In genomic region chr9:47069436-47069835, GRCm38 (mm10) we compare ENCODE assay signal across 15 mouse cellular contexts.
A peak's percentile ranks its signal among the peaks of the same experiment; 100 is the strongest.
DNase-seq lines count a peak whose midpoint lies in the region; ATAC-seq and TF ChIP-seq lines count a peak whose summit lies in the region.
"Had no signal": no experiment of that assay in that cellular context is flagged by ENCODE, and none has a peak within 500 bp of the region (broad histone marks: within the 10 kb centered on the region; RNA-seq: fewer than 3 reads in every experiment).

No protein-coding gene starts in this region.

- H3K27ac ChIP-seq in embryonic facial prominence, embryonic 14.5 days (replicated peaks; ENCODE audit: low read depth, low read length), result no peak overlapping the region
- H3K27ac ChIP-seq in midbrain, embryonic 12.5 days (replicated peaks), result peak overlapping the region; percentile 36
- no peak overlapping the region for H3K27ac ChIP-seq in thymus, adult 2 months (ENCODE audit: control insufficient read depth, insufficient read depth, low read length)
- H3K27ac ChIP-seq: liver, embryonic 14.5 days had no signal

- H3K4me2 ChIP-seq in embryonic facial prominence, embryonic 14.5 days (ENCODE audit: low read depth, low read length), result no peak overlapping the region
- H3K4me2 ChIP-seq in midbrain, embryonic 12.5 days (replicated peaks), result no peak overlapping the region

- no peaks in the 10 kb centered on the region for H3K4me1 ChIP-seq in embryonic facial prominence, embryonic 14.5 days (ENCODE audit: control insufficient read depth, insufficient read depth, low read length)
- peaks cover 9% of the 10 kb centered on the region; the same call in 1 of the 2 replicates for H3K4me1 ChIP-seq in midbrain, embryonic 12.5 days
- no peaks in the 10 kb centered on the region for H3K4me1 ChIP-seq in thymus, adult 2 months (replicated peaks; ENCODE audit: control insufficient read depth, insufficient read depth, low read length)

- peak; percentile 19 to 20 for DNase-seq in layer of hippocampus, postnatal 14 days (ENCODE audit: low spot score in 2 of 2)
- no peak for DNase-seq in layer of hippocampus, postnatal 10 days (ENCODE audit: low spot score in 2 of 2)
- DNase-seq in embryo, embryonic 11 days, result peak; percentile 29
- peak; percentile 58 for DNase-seq in embryonic facial prominence, embryonic 14.5 days (ENCODE audit: low spot score)
- no peak for DNase-seq in thymus, adult 2 months
- DNase-seq in testis, postnatal 10 days (ENCODE audit: low spot score), result no peak
- no peak for DNase-seq in left cerebral cortex, adult 11 months (ENCODE audit: low spot score)
- DNase-seq: cerebellum, adult 11-12 months; gastrocnemius, postnatal 14 days; kidney, adult 9 months; lung, postnatal 14 days; right cerebral cortex, postnatal 4 days; thymus, postnatal 25 days had no signal

- H3K27me3 ChIP-seq in embryonic facial prominence, embryonic 14.5 days (replicated peaks; ENCODE audit: control insufficient read depth, insufficient read depth, low read length), result no peaks in the 10 kb centered on the region
- no peaks in the 10 kb centered on the region for H3K27me3 ChIP-seq in midbrain, embryonic 12.5 days
- no peaks in the 10 kb centered on the region for H3K27me3 ChIP-seq in thymus, adult 2 months (ENCODE audit: control insufficient read depth, insufficient read depth, low read length)

- no peaks in the 10 kb centered on the region for H3K9me3 ChIP-seq in embryonic facial prominence, embryonic 14.5 days (ENCODE audit: control insufficient read depth, low read length)
- H3K9me3 ChIP-seq in midbrain, embryonic 12.5 days, result no peaks in the 10 kb centered on the region

- no peak for TF ChIP-seq CTCF in thymus, adult 2 months (IDR thresholded peaks at IDR 0.05; ENCODE audit: borderline replicate concordance, control insufficient read depth, extremely low read depth, insufficient read depth, low read length, poor library complexity)

- no peak overlapping the region for H3K4me3 ChIP-seq in embryonic facial prominence, embryonic 14.5 days (ENCODE audit: low read depth, low read length)
- no peak overlapping the region for H3K4me3 ChIP-seq in midbrain, embryonic 12.5 days
- no peak overlapping the region for H3K4me3 ChIP-seq in thymus, adult 2 months (ENCODE audit: control insufficient read depth, insufficient read depth, low read length)

- no peaks in the 10 kb centered on the region for H3K36me3 ChIP-seq in embryonic facial prominence, embryonic 14.5 days (ENCODE audit: control insufficient read depth, insufficient read depth, low read length)
- H3K36me3 ChIP-seq in midbrain, embryonic 12.5 days, result no peaks in the 10 kb centered on the region
- H3K36me3 ChIP-seq in thymus, adult 2 months (ENCODE audit: control insufficient read depth, insufficient read depth, low read length), result no peaks in the 10 kb centered on the region

- no peak for TF ChIP-seq POLR2A in thymus, adult 2 months (IDR thresholded peaks at IDR 0.05; ENCODE audit: control insufficient read depth, extremely low read depth, insufficient read depth, low read length, poor library complexity)

- no peak for ATAC-seq in embryonic facial prominence, embryonic 14.5 days (ENCODE audit: low read depth)
- ATAC-seq in midbrain, embryonic 12.5 days (ENCODE audit: low FRiP score, low read depth), result no peak

- H3K9ac ChIP-seq in embryonic facial prominence, embryonic 14.5 days (ENCODE audit: low read depth, low read length), result no peak overlapping the region
- H3K9ac ChIP-seq in midbrain, embryonic 12.5 days (replicated peaks), result no peak overlapping the region
- H3K9ac ChIP-seq: liver, embryonic 14.5 days had no signal

- WGBS in embryonic facial prominence, embryonic 14.5 days, result 20% methylated on average over 5 of the region's 5 CpGs
- WGBS in midbrain, embryonic 12.5 days, result 27% methylated on average over 5 of the region's 5 CpGs
- 28% methylated on average over 5 of the region's 5 CpGs for WGBS in thymus, adult 2 months

Comparison
In these comparisons a context has a peak if more than half of its experiments do, and no peak if none do; other contexts are left out.
1. DNase-seq: peak in layer of hippocampus, postnatal 14 days (2 of 2), embryo, embryonic 11 days (single experiment) and embryonic facial prominence, embryonic 14.5 days (single experiment); none in layer of hippocampus, postnatal 10 days (0 of 2), thymus, adult 2 months (single experiment), testis, postnatal 10 days (single experiment) and left cerebral cortex, adult 11 months (single experiment).